Mouse (Mus musculus) myocyte (in vitro differentiated cells): ENCODE measurements around the gene Tk2.

ENCODE experiments used
- E2F4 ChIP-seq: IDR thresholded peaks from one replicate; pipeline ENCODE4 v1.6.1; 2011; ENCODE audit warnings: mild to moderate bottlenecking, control low read depth, moderate library complexity; ENCODE audit not compliant: insufficient read depth
- MAX ChIP-seq: IDR thresholded peaks from one replicate; pipeline ENCODE4 v1.6.1; 2011; ENCODE audit warnings: low read depth, mild to moderate bottlenecking, control low read depth
- POLR2A ChIP-seq: IDR thresholded peaks from one replicate; pipeline ENCODE4 v1.6.1; 2011; ENCODE audit warnings: low read depth, mild to moderate bottlenecking, control low read depth, moderate library complexity; ENCODE audit not compliant: insufficient read length
- POLR2AphosphoS2 ChIP-seq: IDR thresholded peaks from one replicate; pipeline ENCODE4 v1.6.1; 2011; ENCODE audit warnings: low read depth, control low read depth; ENCODE audit not compliant: insufficient read length

DNA sequence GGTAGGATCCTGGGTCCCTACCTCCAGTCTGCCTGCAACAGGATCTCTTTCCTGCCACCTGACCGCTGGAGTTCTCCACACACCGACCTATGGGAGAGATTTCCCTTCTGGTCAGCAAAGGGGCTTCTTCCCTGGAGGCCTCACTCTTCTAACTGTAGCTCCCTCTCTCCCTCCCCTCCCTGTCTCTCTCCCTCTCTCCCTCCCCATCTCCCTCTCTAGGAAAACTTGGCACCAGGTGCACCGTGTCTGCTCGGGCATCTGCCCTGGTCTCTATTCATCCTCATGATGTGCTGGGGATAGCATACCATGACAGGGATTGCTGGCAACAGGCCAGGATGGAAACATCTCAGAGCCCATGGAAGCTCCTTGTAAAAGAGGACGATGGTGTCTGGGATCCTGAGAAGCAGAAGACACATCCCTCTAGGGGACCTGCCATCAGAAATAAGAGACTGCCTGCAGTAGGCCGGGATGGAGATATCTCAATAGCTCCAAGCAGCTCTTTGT is 20.6 kb upstream of the Tk2 start:
- TF ChIP-seq POLR2AphosphoS2 (no peak), E2F4 (no peak), POLR2A (no peak), MAX (no peak)
